Mouse (Mus musculus) layer of hippocampus, adult 2 months (tissue): ENCODE data around the gene Gm4553. TPM values are rescaled to one million over a fixed set of nuclear protein-coding genes. Genes with fewer than 3 reads are reported as not detected.
"Not testable (repeated sequence)": the region's sequence is repeated elsewhere in the genome, so short reads cannot be mapped to it uniquely, and the experiment has no call there.

Source experiments
- DNase-seq, 2 experiments: peaks; one replicate each; pipeline ENCODE4 v3.0.0; 2022; ENCODE audit warnings: low spot score in 2 of 2
- H3K27ac ChIP-seq: fragments of 200-600 bp; 2 replicates; pipeline ENCODE4 v1.8.1; 2022
- H3K4me3 ChIP-seq: fragments of 200-600 bp; 2 replicates; pipeline ENCODE4 v1.8.1; 2022; ENCODE audit warnings: mild to moderate bottlenecking
- CTCF ChIP-seq: fragments of 200-600 bp; conservative IDR thresholded peaks from 2 replicates; pipeline ENCODE4 v1.8.1; 2022; ENCODE audit warnings: antibody characterized with exemption, mild to moderate bottlenecking, moderate library complexity
- total RNA-seq, 2 experiments: library from RNA; stranded (reverse); gene quantifications; 2 replicates each; pipeline ENCODE4 v1.2.3; 2021

The Gm4553 gene
- total RNA-seq, 2 experiments from 2014 or later, result not detected

GRCm38 (mm10) chr7:142155308-142155707, 10.2 kb downstream of the Gm4553 start:
- no peak for DNase-seq
- Histone ChIP-seq H3K27ac (no peak overlapping the region), H3K4me3 (no peak overlapping the region)
- TF ChIP-seq CTCF, result no peak

- no peak for DNase-seq
- no peak for TF ChIP-seq CTCF
- Histone ChIP-seq H3K27ac (no peak overlapping the region), H3K4me3 (no peak overlapping the region)
Observed at GRCm38 (mm10) chr7:142152191-142152590, 13.3 kb downstream of the Gm4553 start.

GRCm38 (mm10) chr7:142148633-142149032, 16.9 kb downstream of the Gm4553 start:
- no peak for TF ChIP-seq CTCF
- no peak for DNase-seq
- Histone ChIP-seq H3K27ac (no peak overlapping the region), H3K4me3 (no peak overlapping the region)

- peak; percentile 38 to 43 for DNase-seq
- TF ChIP-seq CTCF, result peak; percentile 81
- Histone ChIP-seq H3K4me3 (no peak overlapping the region), H3K27ac (no peak overlapping the region)
Observed at GRCm38 (mm10) chr7:142146033-142146432, 19.5 kb downstream of the Gm4553 start.

GRCm38 (mm10) chr7:142145413-142145940, 20.1 kb downstream of the Gm4553 start:
- DNase-seq, result no peak
- H3K4me3 ChIP-seq, result no peak overlapping the region
- TF ChIP-seq CTCF, result no peak
- no peak overlapping the region for H3K27ac ChIP-seq

- Histone ChIP-seq H3K4me3 (no peak within 1 kb of the TSS), H3K27ac (no peak within 1 kb of the TSS)
- no peak for TF ChIP-seq CTCF
- DNase-seq, result no peak
Observed at GRCm38 (mm10) chr7:142144507-142144906, 21.0 kb downstream of the Gm4553 start, which contains the start of gene Gm45337. Gene Gm45337, minus strand, starts transcription at chr7:142144607.

GRCm38 (mm10) chr7:142143506-142144010, 22.0 kb downstream of the Gm4553 start:
- not testable (repeated sequence) for H3K4me3 ChIP-seq, DNase-seq, H3K27ac ChIP-seq

- H3K27ac ChIP-seq, result no peak overlapping the region
- no peak for TF ChIP-seq CTCF
- no peak overlapping the region for H3K4me3 ChIP-seq
- no peak for DNase-seq
Observed at GRCm38 (mm10) chr7:142140696-142141095, 24.8 kb downstream of the Gm4553 start.

- not testable (repeated sequence) for H3K27ac ChIP-seq, H3K4me3 ChIP-seq, DNase-seq
Observed at GRCm38 (mm10) chr7:142135934-142136333, 29.6 kb downstream of the Gm4553 start, which contains the start of gene Gm39115. Gene Gm39115, minus strand, starts transcription at chr7:142136034.

GRCm38 (mm10) chr7:142134206-142134995, 31.1 kb downstream of the Gm4553 start:
- Histone ChIP-seq H3K4me3 (no peak overlapping the region), H3K27ac (no peak overlapping the region)
- peak in 1 of 2 experiments; percentile 12 for DNase-seq
- TF ChIP-seq CTCF, result peak; percentile 71

GRCm38 (mm10) chr7:142128843-142129242, 36.7 kb downstream of the Gm4553 start:
- no peak overlapping the region for H3K4me3 ChIP-seq
- TF ChIP-seq CTCF, result no peak
- no peak overlapping the region for H3K27ac ChIP-seq
- no peak for DNase-seq

- DNase-seq, H3K27ac ChIP-seq, H3K4me3 ChIP-seq: not testable (repeated sequence)
Observed at GRCm38 (mm10) chr7:142120629-142121028, 44.9 kb downstream of the Gm4553 start, which contains the start of gene Gm45618. Gene Gm45618, minus strand, starts transcription at chr7:142120729.

GRCm38 (mm10) chr7:142119632-142120031, 45.9 kb downstream of the Gm4553 start:
- peak; percentile 78 for TF ChIP-seq CTCF
- no peak overlapping the region for H3K27ac ChIP-seq
- DNase-seq, result peak in 1 of 2 experiments; percentile 42
- H3K4me3 ChIP-seq, result no peak overlapping the region

Other genes with a start within 250 kb of the Gm4553 start
- gene Tollip, start 247.2 kb downstream of the Gm4553 start, total RNA-seq, result 100 to 1,000 TPM; 112 to 123 TPM
- gene Brsk2, start 216.0 kb downstream of the Gm4553 start, total RNA-seq, result 100 to 1,000 TPM; 175 to 181 TPM
- 10 to 100 TPM; 29.0 to 29.3 TPM for gene Mob2, start 104.7 kb downstream of the Gm4553 start, total RNA-seq
- 100 to 1,000 TPM; 126 to 127 TPM for gene Dusp8, start 69.9 kb downstream of the Gm4553 start, total RNA-seq
- not detected for gene Gm45618, start 45.0 kb downstream of the Gm4553 start, total RNA-seq
- not detected for gene Gm39115, start 29.7 kb downstream of the Gm4553 start, total RNA-seq
- not detected for gene Gm45337, start 21.1 kb downstream of the Gm4553 start, total RNA-seq
- not detected for gene Gm29735, start 8.6 kb downstream of the Gm4553 start, total RNA-seq
- not detected for gene Krtap5-2, start 10.3 kb upstream of the Gm4553 start, total RNA-seq
- not detected for gene Gm10153, start 24.6 kb upstream of the Gm4553 start, total RNA-seq
- not detected for gene Krtap5-3, start 35.6 kb upstream of the Gm4553 start, total RNA-seq
- not detected for gene Gm7579, start 46.1 kb upstream of the Gm4553 start, total RNA-seq
- gene Krtap5-5, start 64.2 kb upstream of the Gm4553 start, total RNA-seq, result not detected
- gene Gm40460, start 75.3 kb upstream of the Gm4553 start, total RNA-seq, result not detected
- gene Gm2431, start 92.6 kb upstream of the Gm4553 start, total RNA-seq, result not detected
- gene Gm4559, start 108.6 kb upstream of the Gm4553 start, total RNA-seq, result not detected
- gene Krtap5-1, start 131.4 kb upstream of the Gm4553 start, total RNA-seq, result not detected
- not detected for gene Krtap5-4, start 137.8 kb upstream of the Gm4553 start, total RNA-seq
- gene Ifitm10, start 208.0 kb upstream of the Gm4553 start, total RNA-seq, result 10 to 100 TPM; 35.3 to 38.6 TPM
- gene Gm49369, start 216.9 kb upstream of the Gm4553 start, total RNA-seq, result 1 to 10 TPM in 1 of 2 experiments, not detected in 1; 4.4 TPM
- gene Ctsd, start 222.3 kb upstream of the Gm4553 start, total RNA-seq, result 100 to 1,000 TPM; 291 to 297 TPM